Mouse (Mus musculus) lung, postnatal 0 days (tissue): ENCODE measurements at regions not wholly inside any gene's neighbourhood (a gene's known extent, or its start where the extent isn't known, plus 50 kb on each side); places are given as distances from the start of the nearest gene placed in this dataset.

ENCODE experiments used
- CTCF ChIP-seq: IDR thresholded peaks from 2 replicates; pipeline ENCODE4 v1.5.1; 2016; ENCODE audit warnings: antibody characterized with exemption, mild to moderate bottlenecking
- EP300 ChIP-seq: IDR thresholded peaks from 2 replicates; pipeline ENCODE4 v1.6.1; 2016; ENCODE audit warnings: antibody characterized with exemption, mild to moderate bottlenecking, control low read depth

GRCm38 (mm10) chr15:90851991-90852390 is 172.8 kb upstream of the Cpne8 start:
- TF ChIP-seq CTCF (no peak), EP300 (no peak)
